8 mouse cellular contexts compared by ENCODE assay signal in the genomic region with DNA sequence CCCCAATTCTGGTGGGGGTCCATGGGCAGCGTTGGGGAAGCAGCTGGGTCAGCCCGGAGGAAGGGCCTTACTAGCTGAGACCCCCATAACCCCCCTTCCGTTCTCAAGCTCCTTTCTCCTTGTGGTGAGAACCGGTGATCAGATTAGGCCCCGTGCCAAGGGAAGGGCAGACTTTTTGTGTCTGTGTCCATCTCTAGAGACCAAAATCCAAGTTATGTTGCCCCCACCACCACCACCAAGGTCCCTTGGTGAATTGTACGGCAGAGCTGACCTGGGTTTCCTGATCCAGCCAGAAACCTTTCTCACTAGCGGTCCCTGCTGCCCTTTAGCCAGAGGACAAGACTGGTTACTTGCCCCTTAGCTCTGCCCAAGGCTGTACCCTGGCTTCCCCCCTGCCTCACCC. TPM values are rescaled to one million over a fixed set of nuclear protein-coding genes. Genes with fewer than 3 reads are reported as not detected.
DNase-seq lines count a peak whose midpoint lies in the region; ATAC-seq and TF ChIP-seq lines count a peak whose summit lies in the region.

No protein-coding gene starts in this region.

- no peaks in the 10 kb centered on the region for H3K79me2 ChIP-seq in liver, adult 2 months (ENCODE audit: control insufficient read depth, insufficient read depth, low read length)

- no peak for TF ChIP-seq POLR2A in liver, adult 2 months (IDR thresholded peaks at IDR 0.05; ENCODE audit: extremely low read depth, insufficient read depth, low read length)

- no peaks in the 10 kb centered on the region for H3K9me3 ChIP-seq in embryonic facial prominence, embryonic 15.5 days (replicated peaks)
- no peaks in the 10 kb centered on the region for H3K9me3 ChIP-seq in limb, embryonic 10.5 days (replicated peaks)

- H3K9ac ChIP-seq in liver, adult 2 months (ENCODE audit: low read depth, low read length) = no peak overlapping the region
- peak overlapping the region; percentile 28; the same call in 1 of the 2 replicates for H3K9ac ChIP-seq in embryonic facial prominence, embryonic 15.5 days

- WGBS in liver, adult 2 months = 23% methylated on average over 7 of the region's 7 CpGs
- WGBS in embryonic facial prominence, embryonic 15.5 days = 6% methylated on average over 7 of the region's 7 CpGs
- 5% methylated on average over 7 of the region's 7 CpGs for WGBS in limb, embryonic 10.5 days

- intact Hi-C loops in left cerebral cortex, postnatal 25 days (cut with DNase I) = no loop called here

- no peaks in the 10 kb centered on the region for H3K36me3 ChIP-seq in liver, adult 2 months (ENCODE audit: control insufficient read depth, insufficient read depth, low read length)
- no peaks in the 10 kb centered on the region for H3K36me3 ChIP-seq in embryonic facial prominence, embryonic 15.5 days
- H3K36me3 ChIP-seq in limb, embryonic 10.5 days = no peaks in the 10 kb centered on the region

- no peak overlapping the region for H3K27ac ChIP-seq in liver, adult 2 months (replicated peaks; ENCODE audit: insufficient read depth, low read depth, low read length)
- no peak overlapping the region for H3K27ac ChIP-seq in embryonic facial prominence, embryonic 15.5 days (replicated peaks)
- peak overlapping the region; percentile 73 for H3K27ac ChIP-seq in limb, embryonic 10.5 days

- ATAC-seq in embryonic facial prominence, embryonic 15.5 days (ENCODE audit: insufficient number of reproducible peaks, low FRiP score, low TSS enrichment, low read depth) = no peak

- peak overlapping the region; percentile 35; the same call in 1 of the 2 replicates for H3K4me3 ChIP-seq in liver, adult 2 months (ENCODE audit: insufficient read depth, low read depth, low read length)
- H3K4me3 ChIP-seq in embryonic facial prominence, embryonic 15.5 days (replicated peaks) = peak overlapping the region; percentile 49
- peak overlapping the region; percentile 70 for H3K4me3 ChIP-seq in limb, embryonic 10.5 days

- DNase-seq in liver, adult 2 months (ENCODE audit: extremely low read depth, low read depth, low spot score) = no peak
- no peak for DNase-seq in liver
- DNase-seq in limb, embryonic 10.5 days (ENCODE audit: low spot score) = no peak
- DNase-seq in retina, embryonic 14.5 days (ENCODE audit: low spot score) = peak; percentile 54
- DNase-seq in left cerebral cortex, postnatal 25 days (ENCODE audit: low spot score in 2 of 2) = no peak
- DNase-seq in urinary bladder, postnatal 10 days (ENCODE audit: low spot score) = no peak
- no peak for DNase-seq in spleen, adult 12 weeks (ENCODE audit: low spot score)

- peaks cover 16% of the 10 kb centered on the region for H3K27me3 ChIP-seq in liver, adult 2 months (ENCODE audit: control insufficient read depth, insufficient read depth, low read length)
- H3K27me3 ChIP-seq in embryonic facial prominence, embryonic 15.5 days = peaks cover 15% of the 10 kb centered on the region
- peaks cover 27% of the 10 kb centered on the region for H3K27me3 ChIP-seq in limb, embryonic 10.5 days (ENCODE audit: low read depth, poor library complexity, severe bottlenecking)

- no peak for TF ChIP-seq CTCF in liver, adult 2 months (IDR thresholded peaks at IDR 0.05; ENCODE audit: low read depth, low read length)

- H3K4me2 ChIP-seq in embryonic facial prominence, embryonic 15.5 days (replicated peaks) = peak overlapping the region; percentile 94

- H3K4me1 ChIP-seq in liver, adult 2 months (ENCODE audit: control insufficient read depth, insufficient read depth, low read length) = 0 out of 2 replicates have a peak, but pooled peaks cover 4% of the 10 kb centered on the region
- H3K4me1 ChIP-seq in embryonic facial prominence, embryonic 15.5 days = peaks cover 8% of the 10 kb centered on the region
- H3K4me1 ChIP-seq in limb, embryonic 10.5 days = peaks cover 18% of the 10 kb centered on the region

RNA-seq across cellular contexts. Expression of a gene that starts 0.9 kb away (rescaled TPM):
- total RNA-seq in liver, adult 2 months (2014; rRNA removed) = under 0.01 and 0.47 TPM in 2 replicates
- not detected in 2 replicates for polyA plus RNA-seq in liver, adult 2 months (2012; rRNA removed)
- polyA plus RNA-seq in embryonic facial prominence, embryonic 15.5 days (2015; fragmentation: Nextera tagmentation; extraction: Ambion mirVana) = 2.7 and 5.7 TPM in 2 replicates
- 1.5 and 1.7 TPM in 2 replicates for polyA plus RNA-seq in limb, embryonic 10.5 days (2016; fragmentation: Nextera tagmentation; extraction: Ambion mirVana)
- 100 to 1,000 TPM; 196 to 210 TPM for total RNA-seq in left cerebral cortex, postnatal 25 days (2021)

RNA-seq across cellular contexts. Expression of a gene that starts 37.4 kb away (rescaled TPM):
- total RNA-seq in liver, adult 2 months (2014; rRNA removed) = not detected in 2 replicates
- polyA plus RNA-seq in liver, adult 2 months (2012; rRNA removed) = not detected in 2 replicates
- polyA plus RNA-seq in embryonic facial prominence, embryonic 15.5 days (2015; fragmentation: Nextera tagmentation; extraction: Ambion mirVana) = not detected in 2 replicates
- polyA plus RNA-seq in limb, embryonic 10.5 days (2016; fragmentation: Nextera tagmentation; extraction: Ambion mirVana) = not detected in 2 replicates
- total RNA-seq in left cerebral cortex, postnatal 25 days (2021) = not detected

RNA-seq across cellular contexts. Expression of a gene that starts 55.0 kb away (rescaled TPM):
- 0.34 TPM in 1 of 2 replicates, not detected in the other for total RNA-seq in liver, adult 2 months (2014; rRNA removed)
- polyA plus RNA-seq in liver, adult 2 months (2012; rRNA removed) = not detected in 2 replicates
- not detected in 2 replicates for polyA plus RNA-seq in embryonic facial prominence, embryonic 15.5 days (2015; fragmentation: Nextera tagmentation; extraction: Ambion mirVana)
- not detected in 2 replicates for polyA plus RNA-seq in limb, embryonic 10.5 days (2016; fragmentation: Nextera tagmentation; extraction: Ambion mirVana)
- not detected for total RNA-seq in left cerebral cortex, postnatal 25 days (2021)
